ENCODE assay signal across 9 mouse cellular contexts in genomic region chrX:51019884-51020283, GRCm38 (mm10). TPM values are rescaled to one million over a fixed set of nuclear protein-coding genes. Genes with fewer than 3 reads are reported as not detected.
A peak's percentile ranks its signal among the peaks of the same experiment; 100 is the strongest.
DNase-seq lines count a peak whose midpoint lies in the region; ATAC-seq and TF ChIP-seq lines count a peak whose summit lies in the region.
"Had no signal": no experiment of that assay in that cellular context is flagged by ENCODE, and none has a peak within 500 bp of the region (broad histone marks: within the 10 kb centered on the region; RNA-seq: fewer than 3 reads in every experiment).

No protein-coding gene starts in this region.

- H3K27me3 ChIP-seq in neural tube, embryonic 15.5 days (replicated peaks) = no peaks in the 10 kb centered on the region
- H3K27me3 ChIP-seq in lung, postnatal 0 days (replicated peaks; ENCODE audit: insufficient read depth, low read length) = no peaks in the 10 kb centered on the region
- H3K27me3 ChIP-seq in splenic B cell, adult 2 months (ENCODE audit: control insufficient read depth, insufficient read depth, low read length, poor library complexity, severe bottlenecking) = no peaks in the 10 kb centered on the region
- H3K27me3 ChIP-seq: stomach, embryonic 15.5 days had no signal

- no peaks in the 10 kb centered on the region for H3K9me3 ChIP-seq in neural tube, embryonic 15.5 days (replicated peaks)
- H3K9me3 ChIP-seq in lung, postnatal 0 days (ENCODE audit: low read length) = no peaks in the 10 kb centered on the region
- H3K9me3 ChIP-seq: stomach, embryonic 15.5 days had no signal

- no peak overlapping the region for H3K27ac ChIP-seq in neural tube, embryonic 15.5 days (replicated peaks)
- peak overlapping the region; percentile 38; the same call in 1 of the 2 replicates for H3K27ac ChIP-seq in embryonic fibroblast, embryonic 13.5 days (ENCODE audit: insufficient read depth, low read length)
- H3K27ac ChIP-seq in lung, postnatal 0 days (ENCODE audit: low read length) = peak overlapping the region; percentile 96; the same call in 1 of the 2 replicates

- no peak overlapping the region for H3K4me3 ChIP-seq in neural tube, embryonic 15.5 days (replicated peaks)
- no peak overlapping the region for H3K4me3 ChIP-seq in embryonic fibroblast, embryonic 13.5 days (ENCODE audit: insufficient read depth, low read length)
- H3K4me3 ChIP-seq in lung, postnatal 0 days (ENCODE audit: low read depth, low read length) = no peak overlapping the region

- peak; percentile 31; the same call in 1 of the 2 replicates for TF ChIP-seq CTCF in embryonic fibroblast, embryonic 13.5 days (IDR thresholded peaks at IDR 0.05; ENCODE audit: borderline replicate concordance, insufficient read depth, low read length)
- peak; percentile 63 for TF ChIP-seq CTCF in lung, postnatal 0 days (IDR thresholded peaks at IDR 0.05)

- WGBS in neural tube, embryonic 15.5 days = 42% methylated on average over 2 of the region's 2 CpGs
- WGBS in lung, postnatal 0 days = 19% methylated on average over 2 of the region's 2 CpGs

- no peak for ATAC-seq in neural tube, embryonic 15.5 days (ENCODE audit: low FRiP score)
- ATAC-seq in hematopoietic stem cell, adult 5-6 weeks (replicated peaks in 1 of 2; ENCODE audit: insufficient read depth in 1 of 2, low FRiP score in 2 of 2, low TSS enrichment in 1 of 2, low read depth in 1 of 2, poor library complexity in 2 of 2, severe bottlenecking in 2 of 2) = peak; percentile 62 to 65
- ATAC-seq in lung, postnatal 0 days = 0 out of 2 replicates have a peak, but pooled peaks have one; percentile 35

- no peak overlapping the region for H3K4me2 ChIP-seq in neural tube, embryonic 15.5 days
- H3K4me2 ChIP-seq in lung, postnatal 0 days (replicated peaks; ENCODE audit: low read depth, low read length) = peak overlapping the region; percentile 54; the same call in 1 of the 2 replicates

- H3K9ac ChIP-seq in neural tube, embryonic 15.5 days (replicated peaks) = no peak overlapping the region
- no peak overlapping the region for H3K9ac ChIP-seq in lung, postnatal 0 days (replicated peaks; ENCODE audit: low read depth)
- H3K9ac ChIP-seq: stomach, embryonic 15.5 days had no signal

- TF ChIP-seq EP300 in lung, postnatal 0 days (IDR thresholded peaks at IDR 0.05) = no peak

- no peaks in the 10 kb centered on the region for H3K36me3 ChIP-seq in neural tube, embryonic 15.5 days
- H3K36me3 ChIP-seq in lung, postnatal 0 days (ENCODE audit: insufficient read depth, low read length) = no peaks in the 10 kb centered on the region
- H3K36me3 ChIP-seq in splenic B cell, adult 2 months (ENCODE audit: control insufficient read depth, insufficient read depth, low read length, poor library complexity, severe bottlenecking) = no peaks in the 10 kb centered on the region
- H3K36me3 ChIP-seq: stomach, embryonic 15.5 days had no signal

- 0 out of 2 replicates have a peak, but pooled peaks have one; percentile 29 for TF ChIP-seq POLR2A in embryonic fibroblast, embryonic 13.5 days (IDR thresholded peaks at IDR 0.05; ENCODE audit: low read depth, low read length)

- DNase-seq in neural tube, embryonic 10.5 days (ENCODE audit: extremely low spot score, low spot score) = peak; percentile 23
- peak; percentile 18 for DNase-seq in adrenal gland, postnatal 25 days
- peak; percentile 63 for DNase-seq in lung, postnatal 0 days (ENCODE audit: low spot score)
- peak; percentile 66 for DNase-seq in splenic B cell, adult 2 months (ENCODE audit: low read depth, low spot score)
- DNase-seq in right cerebral cortex, postnatal 36 days (ENCODE audit: low spot score in 2 of 2) = no peak

- H3K4me1 ChIP-seq in neural tube, embryonic 15.5 days = peaks cover 16% of the 10 kb centered on the region
- H3K4me1 ChIP-seq in embryonic fibroblast, embryonic 13.5 days (ENCODE audit: control insufficient read depth, insufficient read depth, low read length) = peaks cover 4% of the 10 kb centered on the region; the same call in 1 of the 2 replicates
- H3K4me1 ChIP-seq in lung, postnatal 0 days (ENCODE audit: insufficient read depth, low read depth, low read length) = no peaks in the 10 kb centered on the region; the same call in 1 of the 2 replicates
- H3K4me1 ChIP-seq: stomach, embryonic 15.5 days had no signal

RNA-seq across cellular contexts. Expression of gene Rap2c, which starts 2.1 kb away (rescaled TPM):
- polyA plus RNA-seq in neural tube, embryonic 15.5 days (2015; fragmentation: Nextera tagmentation; extraction: Ambion mirVana) = 11.0 and 12.7 TPM in 2 replicates
- 27.4 and 29.5 TPM in 2 replicates for total RNA-seq in adrenal gland, postnatal 25 days (2021)
- polyA plus RNA-seq in embryonic fibroblast, embryonic 13.5 days (2011; ENCODE audit: insufficient read length, low read depth, missing spikeins) = 46.9 and 50.2 TPM in 2 replicates
- total RNA-seq in hematopoietic stem cell, adult 5-6 weeks (2017) = 21.5 and 25.6 TPM in 2 replicates
- polyA plus RNA-seq in lung, postnatal 0 days (2015; fragmentation: Nextera tagmentation; extraction: Ambion mirVana) = 14.0 and 15.3 TPM in 2 replicates

Comparison
In these comparisons a context has a peak if more than half of its experiments do, and no peak if none do; other contexts are left out.
1. DNase-seq: peak in neural tube, embryonic 10.5 days (single experiment), adrenal gland, postnatal 25 days (single experiment), lung, postnatal 0 days (single experiment) and splenic B cell, adult 2 months (single experiment); none in right cerebral cortex, postnatal 36 days (0 of 2).